Mouse (Mus musculus) cerebellum, postnatal 36 days (tissue): ENCODE measurements around the gene Klf2.

Experiments used
- DNase-seq, 2 experiments: peaks; one replicate each; pipeline ENCODE4 v3.0.0; 2021 to 2022; ENCODE audit warnings: mixed read lengths in 2 of 2

The Klf2 gene

GRCm38 (mm10) chr8:72306913-72307312 lies 11.9 kb upstream of the Klf2 start:
- no peak for DNase-seq

GRCm38 (mm10) chr8:72308276-72308675 lies 10.6 kb upstream of the Klf2 start:
- DNase-seq = peak in 1 of 2 experiments; percentile 22

- peak; percentile 76 to 81 for DNase-seq
Observed at GRCm38 (mm10) chr8:72310849-72311506, 7.9 kb upstream of the Klf2 start.

GRCm38 (mm10) chr8:72312926-72313518 lies 5.8 kb upstream of the Klf2 start:
- DNase-seq = no peak

- DNase-seq = no peak
Observed at GRCm38 (mm10) chr8:72316053-72316695, 2.7 kb upstream of the Klf2 start.

- DNase-seq = no peak
Observed at GRCm38 (mm10) chr8:72317741-72318301, 1.0 kb upstream of the Klf2 start.

GRCm38 (mm10) chr8:72319397-72319796 lies 564 bp downstream of the Klf2 start:
- DNase-seq = peak in 1 of 2 experiments; percentile 19

GRCm38 (mm10) chr8:72319921-72320802 lies 1.3 kb downstream of the Klf2 start:
- no peak for DNase-seq

- no peak for DNase-seq
Observed at GRCm38 (mm10) chr8:72320803-72321583, 2.2 kb downstream of the Klf2 start.

- DNase-seq = no peak
Observed at GRCm38 (mm10) chr8:72321635-72322441, 3.0 kb downstream of the Klf2 start.

GRCm38 (mm10) chr8:72322471-72322889 lies 3.6 kb downstream of the Klf2 start:
- DNase-seq = no peak

GRCm38 (mm10) chr8:72323131-72323725 lies 4.4 kb downstream of the Klf2 start:
- no peak for DNase-seq

- no peak for DNase-seq
Observed at GRCm38 (mm10) chr8:72324036-72324706, 5.3 kb downstream of the Klf2 start.

- no peak for DNase-seq
Observed at GRCm38 (mm10) chr8:72324708-72325107, 5.9 kb downstream of the Klf2 start.

- DNase-seq = no peak
Observed at GRCm38 (mm10) chr8:72329116-72329515, 10.3 kb downstream of the Klf2 start.

- DNase-seq = no peak
Observed at GRCm38 (mm10) chr8:72330806-72331516, 12.1 kb downstream of the Klf2 start.

GRCm38 (mm10) chr8:72331631-72332030 lies 12.8 kb downstream of the Klf2 start:
- no peak for DNase-seq

GRCm38 (mm10) chr8:72333429-72334143 lies 14.8 kb downstream of the Klf2 start:
- no peak for DNase-seq
